Mouse (Mus musculus) left cerebral cortex, adult 18-20 months (tissue): Measurements from ENCODE around the gene B3gnt9. TPM values are rescaled to one million over a fixed set of nuclear protein-coding genes. Genes with fewer than 3 reads are reported as not detected.

Experiments
- DNase-seq, 2 experiments: peaks; one replicate each; pipeline ENCODE4 v3.0.0; 2021 to 2022; ENCODE audit warnings: low spot score in 2 of 2, mixed read lengths in 1 of 2
- total RNA-seq, 2 experiments: library from RNA; stranded (reverse); gene quantifications; 2 replicates each; pipeline ENCODE4 v1.2.3; 2021

The B3gnt9 gene
- total RNA-seq, 2 experiments from 2014 or later, result 3.0 to 3.5 TPM

GRCm38 (mm10) chr8:105224413-105225271 is 30.3 kb downstream of the B3gnt9 start, which contains the start of gene D230025D16Rik:
Gene D230025D16Rik (plus strand): TSS chr8:105225145.
- DNase-seq, result peak; percentile 95 to 97

DNA sequence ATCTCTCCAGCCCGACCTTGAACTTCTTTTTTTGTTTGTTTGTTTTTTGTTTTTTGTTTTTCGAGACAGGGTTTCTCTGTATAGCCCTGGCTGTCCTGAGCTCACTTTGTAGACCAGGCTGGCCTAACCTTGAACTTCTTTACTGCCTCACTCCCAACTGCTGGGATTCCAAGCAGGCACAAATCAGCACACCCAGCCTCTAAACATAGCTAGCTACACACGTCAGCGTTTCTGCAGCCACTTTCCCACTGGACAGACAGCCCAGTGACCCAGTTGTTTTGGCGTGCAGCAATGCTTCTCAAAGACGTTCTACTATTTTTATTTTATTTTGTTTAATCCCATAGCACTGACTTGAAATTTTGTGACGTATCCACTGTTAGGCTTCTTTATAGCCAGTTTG is 31.1 kb downstream of the B3gnt9 start:
- DNase-seq, result no peak

DNA sequence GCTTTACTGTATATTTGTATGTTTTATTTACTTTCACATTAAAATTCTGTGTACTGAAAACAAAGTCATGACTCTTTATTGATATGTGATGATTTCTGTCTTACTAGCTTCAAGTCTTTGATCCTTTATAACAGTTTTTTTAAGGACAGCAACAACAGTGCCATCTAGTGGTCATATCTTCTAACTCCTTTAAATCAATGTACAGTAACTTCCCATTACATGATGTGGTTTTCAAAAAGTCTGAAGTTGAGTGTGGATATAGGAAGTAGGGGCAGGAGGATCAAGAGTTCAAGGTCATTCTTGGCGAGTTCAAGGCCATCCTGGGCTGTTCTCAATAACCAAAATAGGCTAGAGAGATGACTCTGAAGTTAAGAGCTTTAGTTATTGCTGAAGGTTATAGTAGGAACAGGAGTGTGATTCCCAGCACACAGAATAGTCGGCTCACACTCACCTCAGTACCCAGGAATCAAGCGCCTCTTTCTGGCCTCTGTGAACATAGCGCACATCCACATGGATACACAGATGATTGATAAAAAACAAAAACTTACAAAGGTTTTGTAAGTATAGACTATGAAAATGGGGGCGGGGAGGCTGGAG is 36.9 kb downstream of the B3gnt9 start:
- no peak for DNase-seq

DNA sequence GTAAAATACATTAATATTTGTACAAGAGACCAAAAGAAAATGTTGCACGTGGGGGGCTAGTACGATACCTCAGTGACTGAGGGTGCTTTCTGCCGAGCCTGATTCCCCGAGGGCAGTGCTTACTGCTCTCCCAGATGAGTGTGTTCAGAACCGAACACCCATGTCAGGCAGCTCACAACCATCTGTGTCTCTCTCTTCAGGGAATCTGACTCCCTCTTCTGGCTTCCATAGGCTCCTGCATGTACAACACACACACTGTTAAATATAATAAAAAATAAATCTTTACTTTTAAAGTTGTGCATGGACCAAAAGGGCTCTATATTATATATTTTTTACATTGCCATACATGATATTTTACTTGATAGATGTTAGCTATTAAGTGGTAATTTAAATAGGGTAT is 40.8 kb downstream of the B3gnt9 start:
- DNase-seq, result no peak

- DNase-seq, result no peak
Measured at GRCm38 (mm10) chr8:105209153-105210110, 45.5 kb downstream of the B3gnt9 start.

DNA sequence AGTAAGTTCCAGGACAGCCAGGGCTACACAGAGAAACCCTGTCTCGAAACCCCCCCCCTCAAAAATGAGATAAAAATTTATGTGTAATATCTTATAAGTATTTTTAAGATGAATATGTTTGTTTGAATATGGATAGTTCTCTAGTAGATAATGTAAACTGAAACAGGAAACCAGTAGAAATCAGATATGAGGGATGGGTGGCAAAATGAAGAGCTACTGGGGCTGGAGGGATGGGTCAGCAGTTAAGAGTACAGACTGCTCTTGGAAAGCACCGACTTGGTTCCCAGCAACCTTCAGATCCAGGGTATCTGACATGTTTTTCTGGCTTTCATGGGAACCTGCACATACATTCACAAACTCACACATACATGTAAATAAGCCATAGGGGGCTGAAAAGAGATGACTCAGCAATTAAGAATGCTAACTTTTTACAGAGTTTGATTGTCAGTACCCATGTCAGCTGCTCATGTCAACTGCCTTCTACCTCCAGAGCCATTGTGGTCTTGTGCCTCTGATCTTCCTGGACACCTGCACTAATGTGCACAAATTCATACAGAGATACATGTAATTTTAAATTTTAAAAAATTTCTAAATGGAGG is 47.2 kb downstream of the B3gnt9 start:
- no peak for DNase-seq

- DNase-seq, result no peak
Measured at GRCm38 (mm10) chr8:105206766-105207275, 48.1 kb downstream of the B3gnt9 start.

GRCm38 (mm10) chr8:105205748-105206147 is 49.2 kb downstream of the B3gnt9 start:
- no peak for DNase-seq

Other genes starting within 250 kb of the B3gnt9 start
- gene Ces3a, start 206.6 kb downstream of the B3gnt9 start, total RNA-seq, result not detected
- gene Ces3b, start 171.4 kb downstream of the B3gnt9 start, total RNA-seq, result not detected
- gene Ces4a, start 123.4 kb downstream of the B3gnt9 start, total RNA-seq, result not detected
- gene Cbfb, start 84.5 kb downstream of the B3gnt9 start, total RNA-seq, result 10 to 100 TPM; 19.4 to 24.7 TPM
- 10 to 100 TPM; 37.0 to 40.0 TPM for gene D230025D16Rik, start 30.0 kb downstream of the B3gnt9 start, total RNA-seq
- 1 to 10 TPM; 7.6 to 8.9 TPM for gene Tradd, start 9.5 kb upstream of the B3gnt9 start, total RNA-seq
- 1 to 10 TPM; 1.1 to 1.6 TPM for gene Fbxl8, start 9.5 kb upstream of the B3gnt9 start, total RNA-seq
- 10 to 100 TPM; 25.6 to 26.5 TPM for gene Hsf4, start 14.6 kb upstream of the B3gnt9 start, total RNA-seq
- 10 to 100 TPM in 1 of 2 experiments, 1 to 10 TPM in 1; 9.4 to 10.8 TPM for gene Nol3, start 21.0 kb upstream of the B3gnt9 start, total RNA-seq
- 10 to 100 TPM; 22.3 to 27.9 TPM for gene 4931428F04Rik, start 34.7 kb upstream of the B3gnt9 start, total RNA-seq
- gene Exoc3l, start 40.9 kb upstream of the B3gnt9 start, total RNA-seq, result 1 to 10 TPM; 1.6 TPM
- gene E2f4, start 42.5 kb upstream of the B3gnt9 start, total RNA-seq, result 10 to 100 TPM; 37.6 to 39.1 TPM
- 1 to 10 TPM; 1.4 to 1.8 TPM for gene Elmo3, start 50.4 kb upstream of the B3gnt9 start, total RNA-seq
- gene Lrrc29, start 71.1 kb upstream of the B3gnt9 start, total RNA-seq, result 1 to 10 TPM; 4.5 to 4.8 TPM
- 10 to 100 TPM; 37.1 to 37.4 TPM for gene Tmem208, start 71.2 kb upstream of the B3gnt9 start, total RNA-seq
- gene Fhod1, start 92.8 kb upstream of the B3gnt9 start, total RNA-seq, result 1 to 10 TPM; 3.1 to 3.3 TPM
- gene Slc9a5, start 93.7 kb upstream of the B3gnt9 start, total RNA-seq, result 10 to 100 TPM; 31.1 to 35.6 TPM
- 1 to 10 TPM; 2.1 to 2.2 TPM for gene Plekhg4, start 118.1 kb upstream of the B3gnt9 start, total RNA-seq
- not detected for gene Kctd19, start 158.3 kb upstream of the B3gnt9 start, total RNA-seq
- under 1 TPM; 0.19 to 0.42 TPM for gene Lrrc36, start 158.4 kb upstream of the B3gnt9 start, total RNA-seq
- gene Tppp3, start 216.4 kb upstream of the B3gnt9 start, total RNA-seq, result 10 to 100 TPM; 47.0 to 48.3 TPM
- gene Zdhhc1, start 241.7 kb upstream of the B3gnt9 start, total RNA-seq, result 10 to 100 TPM; 41.8 to 42.5 TPM